Mouse (Mus musculus) testis, adult 2 months (tissue): ENCODE results near the gene Rpl10a.

Source experiments
- CTCF ChIP-seq: fragments of 200-500 bp; IDR thresholded peaks from 2 replicates; pipeline ENCODE4 v1.5.1; 2012; ENCODE audit warnings: low read depth, mild to moderate bottlenecking, inconsistent platforms, low read length, moderate library complexity; ENCODE audit not compliant: control insufficient read depth, insufficient read depth, insufficient replicate concordance
- POLR2A ChIP-seq: fragments of 200-500 bp; IDR thresholded peaks from 2 replicates; pipeline ENCODE4 v1.6.1; 2012; ENCODE audit warnings: low read depth, mild to moderate bottlenecking, inconsistent platforms, low read length, moderate library complexity; ENCODE audit not compliant: control insufficient read depth

DNA sequence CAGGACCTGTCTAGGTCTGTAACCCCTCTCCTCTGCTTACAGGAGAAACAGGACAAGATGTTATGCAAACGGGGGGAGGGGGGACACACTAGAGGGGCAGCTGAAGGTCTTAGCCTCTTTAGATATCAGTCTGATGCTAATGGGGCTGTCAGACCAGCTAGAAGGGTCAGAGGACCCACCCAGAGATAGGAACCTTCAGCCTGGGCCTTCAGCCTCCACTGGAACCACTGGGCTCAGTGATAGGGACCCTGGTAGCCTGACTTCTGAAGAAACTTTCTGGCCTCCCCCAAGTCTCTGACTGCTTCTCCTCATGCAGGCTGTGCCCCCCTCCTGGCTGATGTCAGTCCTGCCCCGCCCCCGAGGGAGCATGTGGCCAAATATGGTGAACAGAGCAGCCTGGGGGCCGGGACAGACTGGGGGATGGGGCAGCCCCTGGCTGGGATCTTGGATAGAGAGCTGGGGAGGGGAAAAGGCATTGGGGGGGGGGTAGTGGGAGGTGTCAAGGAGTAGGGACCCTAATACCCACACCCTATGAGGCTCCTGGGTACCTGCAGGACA is 15.9 kb downstream of the Rpl10a start:
- TF ChIP-seq POLR2A (no peak), CTCF (no peak)
